Mouse (Mus musculus): Measurements from ENCODE around the gene Atg4a-ps. TPM values are rescaled to one million over a fixed set of nuclear protein-coding genes. Genes with fewer than 3 reads are reported as not detected.

Gene Atg4a-ps
- total and polyA plus RNA-seq, 3 experiments = 0.64 to 6.6 (median 4.0) TPM

- Histone ChIP-seq H3K4me1 (ENCODE audit: control insufficient read depth in 1 of 2, insufficient read depth in 2 of 2) (peaks cover 0 to 26% of the 10 kb centered on the region in 2 experiments; a peak in 2 of 4 replicates), H3K79me2 (replicated peaks; ENCODE audit: control insufficient read depth, extremely low read depth, insufficient read depth, poor library complexity, severe bottlenecking) (no peaks in the 10 kb centered on the region), H3K27ac (ENCODE audit: insufficient read depth, low read depth) (no peak overlapping the region), H3K4me3 (replicated peaks in 1 of 3; ENCODE audit: low read depth in 2 of 3, low read length in 2 of 3, poor library complexity in 1 of 3) (no peak overlapping the region), H3K4me2 (ENCODE audit: insufficient read depth, low read depth, poor library complexity, severe bottlenecking) (no peak overlapping the region), H3K9me3 (replicated peaks; ENCODE audit: low read length) (no peaks in the 10 kb centered on the region), H3K36me3 (replicated peaks in 1 of 2; ENCODE audit: control insufficient read depth in 1 of 2, insufficient read depth in 1 of 2, low read length in 1 of 2) (no peaks in the 10 kb centered on the region), H3K27me3 (replicated peaks) (no peaks in the 10 kb centered on the region), H3K9ac (ENCODE audit: insufficient read depth, low read depth) (no peak overlapping the region)
- no peak for TF ChIP-seq MXI1 (IDR thresholded peaks at IDR 0.05; ENCODE audit: low read depth, low read length)
- no peak for TF ChIP-seq NRF1 (IDR thresholded peaks at IDR 0.05; ENCODE audit: low read depth, low read length)
- no peak for TF ChIP-seq JUN (IDR thresholded peaks at IDR 0.05; ENCODE audit: insufficient read depth, low read depth, low read length)
- no peak for TF ChIP-seq ZKSCAN1 (IDR thresholded peaks at IDR 0.05; ENCODE audit: borderline replicate concordance, low read depth, low read length)
- no peak for TF ChIP-seq NELFE (IDR thresholded peaks at IDR 0.05; ENCODE audit: low read depth, low read length)
- TF ChIP-seq EP300 (IDR thresholded peaks at IDR 0.05; ENCODE audit: low read length) = no peak
- no peak for TF ChIP-seq MEF2A (IDR thresholded peaks at IDR 0.05; ENCODE audit: borderline replicate concordance, low read depth, low read length)
- TF ChIP-seq ETS1 (conservative IDR thresholded peaks at IDR 0.05; ENCODE audit: low read depth, low read length) = no peak
- TF ChIP-seq POLR2AphosphoS2 (IDR thresholded peaks at IDR 0.05; ENCODE audit: low read depth, low read length) = no peak
- TF ChIP-seq GABPA (IDR thresholded peaks at IDR 0.05; ENCODE audit: insufficient replicate concordance, low read depth, low read length) = no peak
- TF ChIP-seq CHD2 (IDR thresholded peaks at IDR 0.05; ENCODE audit: low read length) = no peak
- no peak for TF ChIP-seq ZC3H11A (IDR thresholded peaks at IDR 0.05; ENCODE audit: low read depth, low read length)
- no peak for TF ChIP-seq E2F4 (IDR thresholded peaks at IDR 0.05; ENCODE audit: insufficient replicate concordance, low read depth, low read length)
- TF ChIP-seq BHLHE40 (IDR thresholded peaks at IDR 0.05; ENCODE audit: low read depth, low read length) = no peak
- no peak for TF ChIP-seq USF1 (IDR thresholded peaks at IDR 0.05; ENCODE audit: low read depth, low read length)
- no peak for TF ChIP-seq HCFC1 (IDR thresholded peaks at IDR 0.05; ENCODE audit: low read depth, low read length)
- in situ Hi-C loops (cut with MboI; ENCODE audit: low pct_ligation_motif_present, low pct_unique_long_range_greater_than_20kb, low sequenced_read_pairs) (no loop called here), dilution Hi-C loops (cut with MboI; ENCODE audit: extremely low pct_ligation_motif_present, extremely low pct_unique_long_range_greater_than_20kb, low sequenced_read_pairs) (no loop called here)
- DNase-seq (ENCODE audit: extremely low read depth) = no peak
These were observed 35.6 kb downstream of the Atg4a-ps start for GRCm38 (mm10) chr3:103610231-103610630.

- in situ Hi-C loops (cut with MboI; ENCODE audit: low pct_ligation_motif_present, low pct_unique_long_range_greater_than_20kb, low sequenced_read_pairs) (no loop called here), dilution Hi-C loops (cut with MboI; ENCODE audit: extremely low pct_ligation_motif_present, extremely low pct_unique_long_range_greater_than_20kb, low sequenced_read_pairs) (no loop called here)
- H3K27me3 ChIP-seq (replicated peaks) = no peaks in the 10 kb centered on the region
- H3K27ac ChIP-seq (ENCODE audit: insufficient read depth, low read depth) = no peak overlapping the region
- no peak overlapping the region for H3K4me2 ChIP-seq (ENCODE audit: insufficient read depth, low read depth, poor library complexity, severe bottlenecking)
- no peak overlapping the region for H3K4me3 ChIP-seq (replicated peaks in 1 of 3; ENCODE audit: low read depth in 2 of 3, low read length in 2 of 3, poor library complexity in 1 of 3)
- H3K4me1 ChIP-seq (ENCODE audit: control insufficient read depth in 1 of 2, insufficient read depth in 2 of 2) = peaks cover 0 to 12% of the 10 kb centered on the region in 2 experiments; a peak in 1 of 4 replicates
- no peaks in the 10 kb centered on the region for H3K9me3 ChIP-seq (replicated peaks; ENCODE audit: low read length)
- DNase-seq (ENCODE audit: extremely low read depth) = no peak
- no peaks in the 10 kb centered on the region for H3K36me3 ChIP-seq (replicated peaks in 1 of 2; ENCODE audit: control insufficient read depth in 1 of 2, insufficient read depth in 1 of 2, low read length in 1 of 2)
- no peaks in the 10 kb centered on the region for H3K79me2 ChIP-seq (replicated peaks; ENCODE audit: control insufficient read depth, extremely low read depth, insufficient read depth, poor library complexity, severe bottlenecking)
- TF ChIP-seq TCF12 (IDR thresholded peaks at IDR 0.05; ENCODE audit: low read depth, low read length) (no peak), MXI1 (IDR thresholded peaks at IDR 0.05; ENCODE audit: low read depth, low read length) (no peak), NRF1 (IDR thresholded peaks at IDR 0.05; ENCODE audit: low read depth, low read length) (no peak), MAX (IDR thresholded peaks at IDR 0.05; ENCODE audit: low read length) (no peak)
- H3K9ac ChIP-seq (ENCODE audit: insufficient read depth, low read depth) = no peak overlapping the region
These were observed 38.9 kb downstream of the Atg4a-ps start for GRCm38 (mm10) chr3:103606660-103607595.

Data from CH12.LX (cell line).